ENCODE assay signal across 10 mouse cellular contexts in genomic region chr2:92422388-92423135, GRCm38 (mm10). TPM values are rescaled to one million over a fixed set of nuclear protein-coding genes. Genes with fewer than 3 reads are reported as not detected.
DNase-seq lines count a peak whose midpoint lies in the region; ATAC-seq and TF ChIP-seq lines count a peak whose summit lies in the region.
"Had no signal": no experiment of that assay in that cellular context is flagged by ENCODE, and none has a peak within 500 bp of the region (broad histone marks: within the 10 kb centered on the region; RNA-seq: fewer than 3 reads in every experiment).

No protein-coding gene starts in this region.

- peaks cover 61% of the 10 kb centered on the region for H3K36me3 ChIP-seq in kidney, embryonic 16.5 days (ENCODE audit: insufficient read depth, low read length)
- H3K36me3 ChIP-seq in E14TG2a.4 (ENCODE audit: insufficient read depth, low read length): peaks cover 87% of the 10 kb centered on the region

- no peak overlapping the region for H3K4me2 ChIP-seq in kidney, embryonic 16.5 days (replicated peaks; ENCODE audit: low read depth, low read length)

- no peak overlapping the region for H3K9ac ChIP-seq in kidney, embryonic 16.5 days (replicated peaks; ENCODE audit: low read length)

- H3K27me3 ChIP-seq in kidney, embryonic 16.5 days (ENCODE audit: insufficient read depth, low read length): no peaks in the 10 kb centered on the region
- H3K27me3 ChIP-seq in E14TG2a.4 (ENCODE audit: insufficient read depth, low read length): no peaks in the 10 kb centered on the region

- peaks cover 8% of the 10 kb centered on the region; the same call in 1 of the 2 replicates for H3K4me1 ChIP-seq in kidney, embryonic 16.5 days (ENCODE audit: insufficient read depth, low read length)
- peaks cover 55% of the 10 kb centered on the region for H3K4me1 ChIP-seq in E14TG2a.4 (replicated peaks; ENCODE audit: low read depth, low read length)

- WGBS in kidney, embryonic 16.5 days: 64% methylated on average over 10 of the region's 10 CpGs

- no peak for ATAC-seq in kidney, embryonic 16.5 days (ENCODE audit: low FRiP score, low TSS enrichment)
- ATAC-seq in hematopoietic stem cell, adult 5-6 weeks (replicated peaks in 1 of 2; ENCODE audit: insufficient read depth in 1 of 2, low FRiP score in 2 of 2, low TSS enrichment in 1 of 2, low read depth in 1 of 2, poor library complexity in 2 of 2, severe bottlenecking in 2 of 2): peak; percentile 86 to 88

- peak; percentile 48 for DNase-seq in adrenal gland, postnatal 14 days
- DNase-seq in adrenal gland, adult 18-20 months (ENCODE audit: low spot score in 2 of 2): no peak
- DNase-seq in kidney, adult 11 months: peak; percentile 52
- DNase-seq in spleen, adult 18-20 months: no peak
- DNase-seq in gastrocnemius, postnatal 36 days: no peak
- DNase-seq: B cell, adult 2 months; gastrocnemius, postnatal 14 days had no signal

- H3K9me3 ChIP-seq in kidney, embryonic 16.5 days (ENCODE audit: low read length): no peaks in the 10 kb centered on the region
- H3K9me3 ChIP-seq in E14TG2a.4 (ENCODE audit: low read length): no peaks in the 10 kb centered on the region

- no peak overlapping the region for H3K4me3 ChIP-seq in kidney, embryonic 16.5 days (ENCODE audit: low read length)
- peak overlapping the region; percentile 32 for H3K4me3 ChIP-seq in E14TG2a.4 (replicated peaks; ENCODE audit: low read length)

- no peak overlapping the region for H3K27ac ChIP-seq in kidney, embryonic 16.5 days (ENCODE audit: low read length)

- TF ChIP-seq CTCF in E14TG2a.4 (conservative IDR thresholded peaks at IDR 0.05; ENCODE audit: low read length): peak; percentile 44

- intact Hi-C loops in gastrocnemius, postnatal 36 days (cut with DNase I): no loop called here

RNA-seq across cellular contexts. Expression of gene Cry2, which starts 11.3 kb away (rescaled TPM):
- 31.8 and 37.3 TPM in 2 replicates for total RNA-seq in adrenal gland, postnatal 14 days (2021)
- 10 to 100 TPM; 20.6 to 46.2 TPM for total RNA-seq in adrenal gland, adult 18-20 months (2021)
- 21.7 and 24.5 TPM in 2 replicates for polyA plus RNA-seq in kidney, embryonic 16.5 days (2015; fragmentation: Nextera tagmentation; extraction: Ambion mirVana)
- 8.2 and 9.3 TPM in 2 replicates for total RNA-seq in hematopoietic stem cell, adult 5-6 weeks (2017)
- total RNA-seq in gastrocnemius, postnatal 36 days (2021): 10 to 100 TPM; 16.9 to 21.9 TPM

RNA-seq across cellular contexts. Expression of gene Mapk8ip1, which starts 21.5 kb away (rescaled TPM):
- total RNA-seq in adrenal gland, postnatal 14 days (2021): 21.2 and 22.8 TPM in 2 replicates
- total RNA-seq in adrenal gland, adult 18-20 months (2021): 10 to 100 TPM; 29.6 to 32.3 TPM
- 28.9 and 30.4 TPM in 2 replicates for polyA plus RNA-seq in kidney, embryonic 16.5 days (2015; fragmentation: Nextera tagmentation; extraction: Ambion mirVana)
- 0.05 and 0.25 TPM in 2 replicates for total RNA-seq in hematopoietic stem cell, adult 5-6 weeks (2017)
- total RNA-seq in gastrocnemius, postnatal 36 days (2021): 1 to 10 TPM; 6.9 to 7.2 TPM

RNA-seq across cellular contexts. Expression of gene Slc35c1, which starts 37.8 kb away (rescaled TPM):
- total RNA-seq in adrenal gland, postnatal 14 days (2021): 15.6 and 19.5 TPM in 2 replicates
- 10 to 100 TPM; 12.1 to 21.7 TPM for total RNA-seq in adrenal gland, adult 18-20 months (2021)
- polyA plus RNA-seq in kidney, embryonic 16.5 days (2015; fragmentation: Nextera tagmentation; extraction: Ambion mirVana): 20.7 and 21.6 TPM in 2 replicates
- 14.7 and 16.3 TPM in 2 replicates for total RNA-seq in hematopoietic stem cell, adult 5-6 weeks (2017)
- 1 to 10 TPM; 5.0 to 6.3 TPM for total RNA-seq in gastrocnemius, postnatal 36 days (2021)

RNA-seq across cellular contexts. Expression of gene 1700029I15Rik, which starts 40.2 kb away (rescaled TPM):
- total RNA-seq in adrenal gland, postnatal 14 days (2021): 9.6 and 9.7 TPM in 2 replicates
- 10 to 100 TPM in 1 of 2 experiments, 1 to 10 TPM in 1; 6.6 to 15.3 TPM for total RNA-seq in adrenal gland, adult 18-20 months (2021)
- 3.1 and 4.4 TPM in 2 replicates for polyA plus RNA-seq in kidney, embryonic 16.5 days (2015; fragmentation: Nextera tagmentation; extraction: Ambion mirVana)
- 1.6 and 8.8 TPM in 2 replicates for total RNA-seq in hematopoietic stem cell, adult 5-6 weeks (2017)
- under 1 TPM; 0.81 to 0.99 TPM for total RNA-seq in gastrocnemius, postnatal 36 days (2021)

RNA-seq across cellular contexts. Expression of gene Large2, which starts 47.9 kb away (rescaled TPM):
- total RNA-seq in adrenal gland, postnatal 14 days (2021): 1.6 and 2.7 TPM in 2 replicates
- total RNA-seq in adrenal gland, adult 18-20 months (2021): 1 to 10 TPM in 1 of 2 experiments, not detected in 1; 2.7 TPM
- 34.9 and 35.8 TPM in 2 replicates for polyA plus RNA-seq in kidney, embryonic 16.5 days (2015; fragmentation: Nextera tagmentation; extraction: Ambion mirVana)
- 2.1 and 2.2 TPM in 2 replicates for total RNA-seq in hematopoietic stem cell, adult 5-6 weeks (2017)
- total RNA-seq in gastrocnemius, postnatal 36 days (2021): under 1 TPM; 0.52 to 0.84 TPM

Comparison
In these comparisons a context has a peak if more than half of its experiments do, and no peak if none do; other contexts are left out.
1. DNase-seq: peak in adrenal gland, postnatal 14 days (single experiment) and kidney, adult 11 months (single experiment); none in adrenal gland, adult 18-20 months (0 of 2), spleen, adult 18-20 months (0 of 2) and gastrocnemius, postnatal 36 days (0 of 2).